Mouse (Mus musculus) urinary bladder, postnatal 25 days (tissue): ENCODE measurements around the gene B3galt1.

Experiments used
- DNase-seq: peaks from one replicate; pipeline ENCODE4 v3.0.0; 2022; ENCODE audit warnings: low spot score

The B3galt1 gene

DNA sequence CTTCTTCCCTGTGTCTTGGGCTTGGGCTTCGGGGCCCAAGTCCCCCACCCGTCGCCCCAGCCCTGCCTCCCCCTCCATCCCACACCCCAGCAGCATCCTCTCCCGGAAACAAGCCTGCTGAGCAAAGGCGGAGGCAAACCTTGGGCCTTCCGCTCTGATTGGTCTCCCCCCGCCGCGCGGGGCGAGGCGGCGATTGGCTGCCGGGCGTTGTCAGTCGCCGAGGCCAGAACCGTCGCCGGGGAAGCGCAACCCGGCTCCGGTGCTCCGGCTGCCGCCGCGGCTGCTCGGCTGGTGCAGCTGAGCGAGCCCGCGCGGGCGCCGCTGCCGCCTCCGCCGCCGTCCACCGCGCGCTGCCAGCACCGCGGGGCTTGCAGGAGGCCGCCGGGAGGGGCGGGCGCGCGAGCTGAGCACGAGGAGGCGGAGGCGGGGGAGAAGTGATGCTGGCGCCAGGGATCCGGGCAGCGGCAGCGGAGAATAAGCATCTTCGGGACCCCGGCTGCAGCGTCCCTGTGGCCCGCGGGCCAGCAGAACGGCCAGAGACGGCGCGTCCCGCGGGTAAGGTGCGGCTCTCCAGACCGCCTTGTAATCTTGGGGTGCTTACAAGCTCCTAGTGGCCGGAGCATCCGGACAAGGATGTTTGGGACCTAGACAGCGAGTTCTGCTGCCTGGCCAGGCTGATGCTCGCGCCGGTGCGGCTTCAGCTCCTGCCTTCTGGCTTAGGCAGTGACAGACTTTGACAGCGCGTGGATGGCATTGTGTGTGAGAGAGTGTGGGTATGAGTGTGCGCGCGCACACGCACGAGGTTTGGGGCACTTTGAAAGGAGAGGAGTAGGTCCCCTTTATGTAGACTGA is at the start of gene B3galt1:
Gene B3galt1 (plus strand): TSS at position 392 of the 852 bp plus-strand sequence.
- peak; percentile 73 for DNase-seq

DNA sequence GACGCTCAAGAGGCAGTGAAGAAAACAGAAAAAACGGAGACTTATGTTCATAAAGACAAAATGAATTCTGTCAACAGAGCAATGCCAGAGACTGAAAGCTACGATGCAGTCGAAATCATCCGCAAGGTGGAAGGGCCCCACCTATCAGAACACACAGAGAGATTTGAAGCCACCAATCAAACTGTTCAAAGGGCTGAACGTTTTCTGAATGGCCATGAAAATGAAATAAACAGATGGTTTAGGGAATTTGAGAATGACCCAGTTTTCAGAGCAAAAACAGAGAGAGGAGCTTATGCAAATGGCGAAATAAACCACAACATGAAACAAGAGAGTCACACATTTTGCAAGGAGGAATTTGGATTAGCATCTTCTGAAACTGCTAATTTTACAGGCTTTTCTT is 49.3 kb upstream of the B3galt1 start:
- no peak for DNase-seq

DNA sequence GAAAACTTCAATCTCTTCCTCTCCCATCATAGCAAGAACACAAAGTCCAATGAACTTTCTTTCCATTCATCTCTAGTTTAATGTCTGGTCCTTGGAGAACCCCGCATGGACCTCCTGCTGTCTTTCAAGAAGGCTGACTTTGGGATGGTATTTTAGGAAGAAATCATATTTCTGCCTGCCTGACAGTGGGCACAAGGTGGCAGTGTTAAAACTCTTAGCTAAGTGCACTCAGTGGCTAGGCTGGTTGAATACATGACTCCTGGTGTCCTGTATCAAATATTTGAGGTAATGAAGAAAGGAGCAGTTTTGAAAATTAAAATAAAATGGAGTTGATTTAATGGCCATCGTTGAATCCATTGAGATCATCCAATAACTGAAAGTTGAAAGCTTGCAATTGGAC is 30.3 kb upstream of the B3galt1 start:
- DNase-seq, result no peak

DNA sequence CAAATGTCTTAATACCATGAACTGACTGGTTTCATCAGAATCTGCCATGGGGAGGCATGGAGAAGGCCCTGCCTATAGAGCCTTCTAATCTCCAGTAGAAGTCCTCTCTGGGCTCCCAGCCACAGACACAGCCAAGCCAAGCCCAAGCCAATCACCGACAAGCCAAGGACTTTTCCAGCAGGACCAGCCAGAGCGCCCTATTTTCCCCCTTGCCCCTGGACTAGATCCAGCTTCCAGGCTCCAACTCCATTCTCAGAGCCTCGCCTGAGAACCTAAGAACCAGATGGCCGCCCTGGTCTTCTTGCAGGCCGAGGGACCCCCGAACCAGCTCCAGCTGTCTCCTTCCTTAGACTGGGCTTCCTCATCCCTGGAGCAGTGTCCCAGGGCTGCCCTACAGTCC is 26.2 kb upstream of the B3galt1 start:
- no peak for DNase-seq

DNA sequence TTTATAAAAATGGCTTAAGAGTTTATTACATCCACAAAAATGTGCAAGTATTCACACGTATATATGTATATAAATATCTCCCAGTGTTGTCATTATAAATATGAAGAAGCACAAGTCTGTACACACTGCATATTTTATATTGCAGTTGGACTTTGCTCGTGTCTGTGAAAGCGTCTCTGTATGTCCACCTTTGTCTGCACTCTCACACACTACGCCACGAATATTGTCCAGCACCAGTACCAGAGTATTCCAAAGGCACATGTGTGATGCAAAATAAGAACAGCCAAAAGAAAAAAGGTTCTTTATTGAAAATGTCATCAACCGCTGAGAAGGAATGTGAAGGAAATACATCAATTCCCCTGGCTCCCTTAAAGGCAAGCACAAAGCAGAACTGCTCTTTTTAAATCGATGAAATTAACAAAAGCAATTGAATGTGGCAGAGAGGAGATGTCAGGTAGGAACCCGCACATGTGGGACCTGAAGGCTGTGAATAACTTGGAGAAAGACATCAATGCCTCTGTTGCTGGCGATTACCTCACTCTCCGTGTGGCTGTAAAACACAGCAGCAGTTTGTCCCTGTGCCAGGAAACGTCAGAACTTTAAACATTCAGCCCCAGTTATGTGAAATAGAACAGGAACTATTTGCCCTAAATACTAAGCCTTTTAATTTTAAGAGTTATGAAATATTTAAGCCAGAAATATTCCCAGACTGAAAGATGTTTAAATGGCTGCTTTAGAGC is 23.5 kb upstream of the B3galt1 start:
- no peak for DNase-seq

DNA sequence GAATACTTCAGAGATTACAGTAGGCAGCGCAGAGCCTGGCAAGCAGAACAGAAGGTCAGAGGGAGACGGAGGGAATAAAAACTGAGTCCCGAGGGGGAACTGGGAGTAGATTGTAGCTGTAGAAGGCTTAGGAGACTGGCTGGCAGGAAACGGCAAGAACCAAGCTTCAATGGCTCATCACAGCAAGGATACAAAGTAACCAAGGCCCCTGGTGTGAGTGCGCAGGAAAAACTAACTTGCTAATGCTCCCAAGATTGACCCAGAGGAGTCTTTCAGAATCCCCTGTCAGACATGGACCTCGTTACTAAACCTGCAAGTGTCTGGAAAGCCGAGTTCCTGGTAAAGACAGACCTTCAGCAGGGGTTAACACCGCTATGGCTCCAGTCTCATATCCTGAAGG is 21.2 kb upstream of the B3galt1 start:
- no peak for DNase-seq

DNA sequence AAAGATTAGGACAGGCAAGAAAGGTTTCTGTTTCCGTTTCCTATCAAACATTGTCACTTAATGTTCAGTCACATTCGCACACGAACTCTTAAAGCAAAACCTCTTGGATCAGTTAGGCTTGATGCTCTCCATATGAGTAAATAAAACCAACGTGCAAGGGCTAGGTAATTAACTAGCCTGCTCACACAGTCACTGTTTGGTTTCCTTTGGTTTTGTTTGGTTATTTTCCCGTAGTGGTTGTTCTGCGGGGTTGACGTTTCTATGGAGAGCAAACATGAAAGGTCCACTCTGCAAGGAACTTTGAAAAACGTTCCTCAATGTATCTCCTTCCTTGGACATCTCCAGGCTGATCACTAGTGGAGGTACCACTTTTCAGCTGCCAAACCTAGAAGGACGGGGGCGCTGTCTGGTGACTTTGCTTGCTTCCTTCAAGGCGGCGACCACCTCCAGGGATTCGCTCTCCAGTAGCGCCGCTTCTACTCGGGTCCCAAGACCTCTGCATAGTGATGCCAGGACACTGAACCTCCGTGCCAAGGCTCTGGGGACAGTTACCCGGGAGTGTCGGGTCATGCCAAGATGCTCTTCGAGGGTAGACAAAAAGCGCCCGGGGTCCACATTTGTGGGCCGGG is 706 bp upstream of the B3galt1 start:
- peak; percentile 5 for DNase-seq

DNA sequence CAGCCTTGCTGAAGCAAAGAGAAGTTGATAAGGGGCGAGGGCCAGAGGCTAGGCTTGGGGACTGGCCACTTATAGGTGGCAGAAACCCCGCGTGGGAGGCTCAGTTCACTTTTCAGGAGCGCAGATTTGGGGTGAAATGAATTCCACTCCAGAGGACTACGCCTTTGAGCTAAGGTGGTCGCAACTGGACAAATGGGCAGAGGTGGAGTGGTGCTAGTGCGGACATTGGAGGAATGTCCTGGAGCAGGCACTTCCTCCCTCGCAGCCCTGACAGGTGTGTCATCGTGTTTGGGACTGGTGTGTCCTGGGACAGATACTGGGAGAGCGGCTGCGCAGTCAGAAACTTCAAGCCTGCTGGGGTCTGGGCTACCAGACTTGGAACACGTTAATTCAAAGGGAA is 895 bp downstream of the B3galt1 start:
- no peak for DNase-seq

DNA sequence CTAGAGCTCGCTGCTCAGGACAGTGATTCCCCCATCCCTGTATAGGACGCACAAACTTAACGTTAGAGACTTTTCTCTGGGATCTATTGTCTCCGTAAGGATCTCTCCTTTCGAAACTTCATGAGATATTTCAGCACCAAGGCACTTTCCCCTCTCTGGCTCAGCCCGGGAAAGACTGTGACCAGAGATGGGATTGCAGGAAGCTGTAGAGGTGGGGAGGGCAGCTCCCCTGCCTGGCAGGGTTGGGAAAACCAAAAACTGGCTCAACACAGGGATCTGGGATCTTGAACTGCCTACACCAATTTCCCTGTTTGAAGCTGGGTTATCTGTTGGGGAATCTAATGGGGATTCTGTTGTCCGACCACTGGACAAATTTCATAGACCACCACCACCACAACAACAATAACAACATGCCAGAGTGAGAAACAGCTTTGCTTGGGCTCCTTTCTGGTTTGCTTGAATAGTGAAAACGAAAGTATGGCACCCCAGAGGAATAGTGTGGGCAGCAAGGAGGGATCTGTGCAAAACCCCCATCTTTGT is 1.5 kb downstream of the B3galt1 start:
- no peak for DNase-seq

DNA sequence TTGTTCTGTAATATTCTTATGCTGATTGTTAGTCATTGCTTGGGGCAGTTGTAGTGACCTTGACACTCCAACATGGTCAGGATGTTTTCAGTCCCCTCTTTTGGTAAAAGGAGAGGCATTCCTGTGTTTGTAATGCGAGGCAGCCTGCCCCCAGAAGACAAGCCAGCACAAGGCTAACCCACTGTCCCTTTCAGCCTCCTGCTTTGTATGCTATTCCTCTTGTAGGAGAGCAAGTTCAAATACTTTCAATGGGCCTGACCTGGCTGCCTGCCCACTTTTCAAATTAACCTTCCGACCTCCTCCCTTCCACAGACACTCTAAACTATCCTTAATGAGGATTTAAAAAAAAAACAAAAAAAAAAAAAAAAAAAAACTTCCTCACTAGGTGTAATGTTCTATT is 11.0 kb downstream of the B3galt1 start:
- DNase-seq, result no peak

DNA sequence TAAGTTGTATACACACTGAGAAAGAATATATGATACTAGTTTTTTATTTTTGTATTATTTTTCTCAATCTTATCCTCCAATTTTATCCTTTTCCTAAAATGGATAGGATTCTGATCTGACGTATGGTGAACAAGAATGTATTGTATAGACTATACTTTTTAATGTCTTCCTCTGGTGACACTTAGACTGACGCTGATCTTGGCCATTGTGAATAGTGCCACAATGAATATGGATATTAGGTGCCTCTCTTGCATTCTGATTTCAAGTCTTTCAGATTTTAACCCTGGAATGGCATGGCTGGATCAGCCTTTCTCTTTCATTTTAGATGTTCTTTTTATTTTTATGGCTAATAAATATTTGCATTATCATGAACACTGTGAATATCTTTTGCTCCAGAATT is 17.4 kb downstream of the B3galt1 start:
- DNase-seq, result no peak

DNA sequence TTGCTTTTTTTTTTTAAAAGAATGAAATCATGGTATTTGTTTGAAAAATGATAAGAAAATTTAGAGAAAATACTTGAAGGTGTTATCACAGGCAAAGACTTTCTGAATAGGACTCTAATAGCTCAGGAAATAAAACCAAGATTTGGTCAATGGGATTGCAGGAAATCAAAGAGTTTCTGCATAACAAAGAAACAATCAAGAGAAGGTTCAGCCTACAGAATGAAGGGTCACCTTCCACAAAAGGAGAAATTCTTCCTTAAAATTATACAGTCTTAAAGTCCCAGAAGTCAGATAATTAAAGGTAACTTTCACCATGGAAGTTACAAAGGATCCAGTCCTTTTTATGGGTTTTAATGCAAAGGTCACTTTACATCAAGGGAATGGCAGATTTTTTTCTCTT is 24.7 kb downstream of the B3galt1 start:
- DNase-seq, result no peak

DNA sequence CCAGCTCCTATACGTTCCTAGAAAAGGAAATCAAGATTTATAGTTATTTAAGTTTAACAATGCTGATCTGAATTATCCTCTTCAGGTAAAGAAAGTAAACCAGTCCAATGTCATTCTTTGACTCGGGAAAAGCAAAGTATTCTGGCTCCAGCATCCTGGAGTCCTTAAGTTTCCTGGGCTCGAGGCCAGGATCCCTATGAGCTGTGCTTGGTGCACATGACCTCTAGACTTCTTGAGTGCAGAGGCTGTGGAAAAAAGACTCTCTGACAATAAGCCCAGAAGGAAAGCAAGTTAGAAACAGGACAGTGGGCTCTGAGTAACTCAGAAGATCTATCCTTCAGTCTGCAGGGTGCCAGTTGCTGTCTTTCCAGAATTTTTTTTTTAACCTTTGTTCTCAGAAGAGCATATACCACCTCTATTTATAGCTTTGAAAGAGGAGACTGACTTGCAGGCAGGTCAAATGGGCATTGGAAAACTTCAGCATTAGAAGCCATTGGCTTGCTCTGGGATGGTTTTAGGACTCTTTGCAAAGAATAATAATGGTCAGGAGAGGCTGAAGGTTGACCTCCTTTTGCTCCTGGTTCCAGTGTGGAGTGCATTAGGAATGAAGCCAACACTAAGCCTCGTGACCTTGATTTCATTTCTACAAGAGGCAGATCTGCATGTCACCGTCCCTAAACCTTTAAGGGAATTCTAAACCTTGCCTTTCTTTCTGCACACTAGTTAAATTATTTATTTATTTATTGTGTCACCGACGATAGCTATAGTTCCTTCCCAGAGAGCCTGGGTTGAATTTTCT is 26.4 kb downstream of the B3galt1 start:
- DNase-seq, result no peak

DNA sequence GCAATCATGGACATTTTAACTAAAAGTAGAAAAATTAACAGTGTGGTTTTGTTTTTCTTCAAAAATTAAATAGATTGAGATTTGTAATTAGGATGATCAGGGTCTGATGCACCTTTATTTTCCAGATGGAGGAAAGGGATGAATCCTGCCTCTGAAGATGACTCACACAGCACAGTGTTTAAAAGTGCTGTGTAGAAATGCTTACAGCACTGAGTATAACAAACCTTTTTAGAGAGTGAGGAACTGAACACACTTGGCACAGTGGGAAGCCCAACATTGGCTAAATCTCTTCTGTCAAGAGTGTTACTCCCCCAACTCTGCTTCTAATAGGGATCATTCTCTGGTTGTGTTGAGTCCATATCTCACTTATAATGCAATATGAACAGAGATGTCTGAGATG is 57.2 kb downstream of the B3galt1 start:
- no peak for DNase-seq

DNA sequence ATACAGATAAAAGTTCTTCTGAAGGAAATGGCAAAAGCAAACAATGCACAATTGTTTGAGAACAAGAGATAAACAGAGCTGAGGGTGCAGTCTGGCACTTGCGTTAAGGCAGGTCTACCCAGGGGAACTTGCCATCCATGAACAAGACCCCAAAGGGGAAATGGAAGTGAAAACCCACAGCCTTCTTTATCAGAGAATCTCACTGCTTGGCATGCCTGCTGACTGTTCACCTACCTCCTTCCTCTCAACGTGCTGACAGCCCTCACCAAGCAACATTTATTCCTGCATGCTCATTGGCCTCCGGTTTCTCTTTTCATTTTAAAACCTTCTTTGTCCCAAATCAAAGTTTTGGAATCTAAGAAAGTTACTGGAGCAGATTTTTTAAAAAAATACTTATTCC is 62.0 kb downstream of the B3galt1 start:
- no peak for DNase-seq

DNA sequence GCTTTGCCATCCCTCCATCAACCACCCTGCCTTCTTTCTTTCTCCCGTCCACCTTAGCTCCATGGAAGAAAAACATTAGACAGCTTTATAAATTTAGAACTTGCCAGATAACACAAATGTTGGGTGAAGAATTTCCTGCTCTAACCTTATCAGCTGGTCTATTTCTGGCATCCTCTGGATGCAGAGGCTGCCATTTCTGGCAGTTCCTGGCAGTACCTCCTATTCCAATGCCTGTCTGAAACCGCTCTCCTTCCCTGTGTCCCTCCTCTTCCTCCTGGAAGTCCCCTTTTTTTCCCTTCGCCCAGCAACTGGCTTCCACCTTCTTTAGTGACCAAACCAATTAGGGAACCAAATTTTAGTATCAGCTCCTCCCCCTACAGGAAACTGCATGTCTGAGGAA is 62.6 kb downstream of the B3galt1 start:
- no peak for DNase-seq

DNA sequence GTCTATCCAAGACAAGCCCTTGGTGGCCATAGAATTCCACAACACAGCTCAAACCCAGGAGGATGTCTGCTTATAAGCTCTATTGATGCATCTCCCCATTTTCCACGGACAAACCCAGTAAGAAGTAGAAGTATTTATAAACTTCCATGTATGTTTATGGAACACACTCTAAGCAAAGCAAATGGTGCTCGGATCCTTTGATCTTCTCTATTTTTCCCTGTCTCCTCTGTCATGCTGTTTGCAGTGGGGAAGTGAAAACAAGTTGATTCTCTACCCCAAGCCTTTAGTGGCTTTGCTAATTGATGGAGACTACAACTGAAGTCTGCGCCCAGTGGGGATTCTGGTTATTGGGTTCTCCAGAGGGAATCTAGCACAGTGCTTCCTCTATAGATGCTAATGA is 89.2 kb downstream of the B3galt1 start:
- no peak for DNase-seq

DNA sequence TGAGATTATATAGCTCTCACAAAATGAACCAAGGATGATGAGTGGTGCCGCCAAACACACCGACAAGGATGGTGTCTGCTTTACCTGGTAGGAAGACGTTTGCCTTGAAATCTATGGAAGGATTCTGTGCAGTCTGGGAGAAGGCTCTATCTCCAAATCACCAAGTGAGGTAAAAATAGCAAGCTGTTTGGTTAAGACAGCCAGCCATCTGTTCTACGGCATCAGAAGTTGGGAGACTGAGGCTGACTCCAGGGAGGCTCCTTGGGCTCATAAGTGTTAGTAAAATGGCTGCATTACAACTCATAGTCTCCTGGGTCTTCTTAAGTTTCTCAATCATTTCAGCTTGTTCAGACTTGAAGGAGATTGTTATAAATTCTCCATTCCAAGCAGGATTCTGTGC is 91.7 kb downstream of the B3galt1 start:
- no peak for DNase-seq

DNA sequence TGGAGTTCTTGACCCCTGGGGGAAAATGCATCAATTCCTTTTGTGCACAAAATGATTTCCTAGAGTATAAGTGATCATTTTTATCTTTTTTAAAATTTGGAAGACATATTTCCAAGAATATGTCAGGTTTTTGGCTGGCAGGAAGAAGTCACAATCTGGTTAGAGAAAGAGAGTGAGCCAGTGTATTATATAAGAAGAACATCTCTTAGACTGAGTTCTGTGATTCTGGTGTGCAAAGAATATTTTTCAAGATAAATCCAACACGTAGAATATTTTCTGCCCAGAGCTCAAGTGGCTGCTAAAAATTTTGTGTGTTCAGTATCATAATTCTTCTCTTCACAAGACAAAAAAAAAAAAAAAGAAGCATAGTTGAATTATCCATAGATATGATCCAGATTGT is 92.4 kb downstream of the B3galt1 start:
- DNase-seq, result no peak

DNA sequence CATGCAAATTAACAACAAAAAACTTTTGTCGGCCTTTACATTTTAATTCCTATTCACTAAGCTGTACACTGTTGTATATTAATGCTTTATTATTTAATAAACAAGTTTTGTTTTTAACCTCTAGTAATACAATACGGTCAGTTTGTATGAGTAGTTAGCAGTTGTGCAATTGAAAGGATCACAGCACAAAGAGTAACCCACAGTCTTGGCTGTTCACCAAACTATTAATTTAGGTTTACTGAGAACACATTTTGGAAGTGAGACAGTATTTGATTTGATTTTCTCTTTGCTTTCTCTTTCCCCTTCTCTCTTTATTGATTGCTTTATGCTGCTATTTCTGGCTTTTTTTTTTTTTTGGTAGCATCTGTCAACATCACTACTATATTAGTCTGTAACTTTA is 106.0 kb downstream of the B3galt1 start:
- no peak for DNase-seq

DNA sequence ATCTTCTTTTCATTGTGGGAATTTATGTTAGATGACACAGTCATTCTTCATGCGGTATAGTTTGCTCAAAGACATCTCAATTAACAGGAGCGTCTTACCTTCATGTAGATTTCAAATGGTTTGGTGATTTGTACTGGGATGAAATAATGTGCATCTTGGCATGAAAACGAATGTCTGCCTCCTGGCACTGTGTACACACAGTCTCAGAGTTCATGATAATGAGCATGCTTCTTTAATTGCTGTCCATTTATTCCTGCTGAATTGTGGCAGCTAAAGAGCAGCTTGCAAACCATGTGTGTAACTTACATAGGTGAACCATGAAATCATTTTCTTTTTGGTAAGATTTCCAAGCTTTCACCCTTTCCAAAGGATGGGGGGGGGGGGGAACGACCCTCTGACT is 112.0 kb downstream of the B3galt1 start:
- DNase-seq, result no peak

DNA sequence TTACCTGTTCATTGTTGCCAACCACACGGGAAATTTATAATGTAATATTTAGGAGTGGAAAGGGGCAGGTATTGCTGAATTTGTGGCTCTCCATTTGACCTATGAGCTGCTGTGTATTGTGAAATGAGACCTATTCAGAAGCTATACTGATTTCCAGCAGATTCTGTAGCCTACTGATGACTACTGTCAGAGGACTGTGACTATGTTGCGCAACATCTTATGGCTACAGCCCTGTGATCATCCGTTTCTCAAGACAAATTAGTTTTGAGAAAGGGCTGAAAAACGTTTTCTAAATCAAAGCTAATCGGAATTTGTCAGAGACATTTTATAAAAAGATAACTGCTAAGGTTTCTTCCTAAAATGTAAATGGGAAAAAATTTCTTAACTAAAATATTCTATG is 158.6 kb downstream of the B3galt1 start:
- DNase-seq, result no peak
